Mouse (Mus musculus) retina, adult 2 months (tissue): ENCODE measurements around the gene Scgb1b27.
"Not testable (repeated sequence)": the region's sequence is repeated elsewhere in the genome, so short reads cannot be mapped to it uniquely, and the experiment has no call there.

Source experiments
- DNase-seq: peaks from one replicate; pipeline ENCODE4 v3.0.0-alpha.2; 2012; ENCODE audit warnings: low read depth, low spot score

The Scgb1b27 gene

DNA sequence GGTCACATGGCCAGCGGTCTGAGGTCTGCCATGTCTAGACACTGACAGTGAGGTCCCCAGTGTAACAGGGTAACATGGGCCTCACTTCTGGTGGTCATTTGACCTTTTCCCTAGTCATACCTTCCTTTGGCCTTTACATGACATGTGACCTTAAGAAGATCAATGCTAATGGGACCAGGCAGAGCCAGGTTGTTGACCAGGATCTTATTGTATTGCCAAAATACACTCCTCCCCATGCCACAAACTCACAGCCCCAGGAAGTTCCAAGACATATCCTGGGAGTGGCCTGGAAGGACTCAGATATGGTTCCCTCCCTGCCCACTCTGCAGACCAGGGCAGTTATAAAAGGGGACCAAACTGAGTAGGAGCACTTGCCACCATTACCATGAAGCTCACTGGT lies at the start of gene Scgb1b27:
Scgb1b27 (plus strand) TSS at position 301 of the 400 bp plus-strand sequence.
- not testable (repeated sequence) for DNase-seq

DNA sequence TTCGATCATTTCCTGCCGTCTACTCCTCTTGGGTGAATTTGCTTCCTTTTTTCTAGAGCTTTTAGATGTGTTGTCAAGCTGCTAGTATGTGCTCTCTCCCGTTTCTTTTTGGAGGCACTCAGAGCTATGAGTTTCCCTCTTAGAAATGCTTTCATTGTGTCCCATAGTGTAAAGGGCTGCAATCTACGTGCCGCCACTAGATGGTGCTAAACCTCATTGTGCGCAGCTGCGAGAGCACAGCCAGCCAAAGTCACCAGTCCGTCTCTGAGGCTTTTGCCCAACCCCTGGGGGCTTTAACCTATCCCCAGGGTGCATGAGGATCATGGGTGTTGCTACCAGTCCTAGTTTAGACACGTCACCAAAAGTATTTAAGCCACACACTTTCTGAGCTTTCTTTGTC lies 39.0 kb upstream of the Scgb1b27 start:
- DNase-seq: not testable (repeated sequence)

DNA sequence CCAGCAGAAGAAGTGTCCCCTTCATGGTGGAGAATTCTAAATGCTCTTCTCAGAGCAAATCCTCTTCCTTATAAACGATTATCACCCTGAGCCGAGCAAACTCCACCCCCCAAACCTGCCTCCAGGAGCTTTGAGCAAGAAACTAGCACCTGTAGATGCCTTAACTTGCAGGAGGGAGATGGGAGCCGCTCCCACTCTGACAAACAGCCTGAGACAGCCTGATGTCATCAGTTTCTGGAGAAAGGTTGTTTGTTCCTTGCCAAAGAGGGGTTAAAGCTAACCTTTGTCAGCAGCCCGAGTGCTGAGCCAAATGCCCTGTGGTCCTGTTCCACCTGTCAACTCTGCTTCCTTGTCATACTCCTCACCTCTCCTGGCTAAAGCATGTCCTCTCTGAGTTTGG lies 7.4 kb upstream of the Scgb1b27 start, which contains the start of gene Scgb2b27:
Scgb2b27 (minus strand) TSS at position 101 of the 400 bp plus-strand sequence.
- DNase-seq: no peak

DNA sequence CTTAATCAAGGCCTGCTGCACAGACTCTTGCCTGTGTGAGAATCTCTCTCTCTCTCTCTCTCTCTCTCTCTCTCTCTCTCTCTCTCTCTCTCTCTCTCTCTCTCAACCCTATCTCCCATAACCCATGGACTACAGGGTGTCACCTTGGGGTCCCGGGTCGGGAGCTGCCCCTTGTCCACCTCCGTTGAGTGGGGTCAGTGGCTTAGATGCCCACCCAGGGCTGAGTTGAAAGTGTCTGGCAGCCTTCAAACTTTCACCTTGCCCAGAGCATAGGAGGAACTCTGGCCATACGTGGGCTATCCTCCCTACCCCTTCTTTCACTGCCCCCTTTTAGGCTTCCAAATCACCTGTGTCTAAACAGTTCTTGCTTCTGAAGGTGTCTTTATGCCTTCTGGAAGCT lies 4.4 kb downstream of the Scgb1b27 start:
- DNase-seq: no peak

DNA sequence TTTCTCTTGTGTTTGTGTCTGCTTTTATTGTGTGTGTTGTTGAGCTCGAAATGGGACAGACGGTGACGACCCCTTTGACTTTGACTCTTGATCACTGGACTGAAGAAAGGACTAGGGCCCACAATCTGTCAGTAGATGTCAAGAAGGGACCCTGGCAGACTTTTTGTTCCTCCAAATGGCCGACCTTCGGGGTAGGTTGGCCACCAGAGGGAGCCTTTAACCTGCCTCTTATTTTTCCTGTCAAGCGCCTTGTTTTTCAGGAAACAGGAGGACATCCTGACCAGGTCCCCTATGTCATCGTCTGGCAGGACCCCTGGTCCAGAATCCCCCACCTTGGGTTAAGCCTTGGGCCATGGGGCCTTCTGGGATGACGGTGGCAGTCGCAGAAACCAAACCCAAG lies 5.9 kb downstream of the Scgb1b27 start:
- not testable (repeated sequence) for DNase-seq

DNA sequence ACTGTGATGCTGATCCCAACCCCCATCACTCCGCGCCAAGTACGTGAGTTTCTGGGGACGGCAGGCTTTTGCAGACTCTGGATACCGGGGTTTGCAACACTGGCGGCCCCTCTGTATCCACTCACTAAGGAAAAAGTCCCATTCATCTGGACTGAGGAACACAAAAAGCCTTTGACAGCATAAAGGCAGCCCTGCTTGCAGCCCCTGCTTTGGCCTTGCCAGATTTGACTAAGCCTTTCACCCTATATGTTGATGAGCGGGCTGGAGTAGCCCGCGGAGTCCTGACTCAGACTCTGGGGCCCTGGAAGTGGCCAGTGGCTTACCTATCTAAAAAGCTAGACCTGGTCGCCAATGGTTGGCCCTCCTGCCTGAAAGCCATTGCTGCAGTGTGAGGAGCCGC lies 8.7 kb downstream of the Scgb1b27 start:
- no peak for DNase-seq

DNA sequence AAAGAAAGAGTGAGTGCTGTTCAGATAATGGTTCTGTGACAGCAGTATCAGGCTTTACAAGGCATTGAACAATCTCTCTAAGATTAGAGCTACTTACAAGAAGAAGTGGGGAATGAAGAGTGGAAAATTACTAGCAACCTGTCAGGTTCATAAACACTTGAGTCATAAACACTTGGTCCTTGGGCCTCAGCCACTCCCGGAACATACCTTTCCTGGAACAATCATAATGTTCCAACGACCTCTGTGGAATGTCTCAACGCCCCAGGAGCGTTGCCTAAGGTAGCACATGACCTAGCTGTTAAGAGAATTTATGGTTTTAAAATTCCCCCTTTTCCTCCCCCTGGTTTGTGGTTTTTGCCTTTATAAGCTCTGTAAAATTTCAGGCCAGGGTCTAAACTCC lies 13.3 kb downstream of the Scgb1b27 start:
- not testable (repeated sequence) for DNase-seq

DNA sequence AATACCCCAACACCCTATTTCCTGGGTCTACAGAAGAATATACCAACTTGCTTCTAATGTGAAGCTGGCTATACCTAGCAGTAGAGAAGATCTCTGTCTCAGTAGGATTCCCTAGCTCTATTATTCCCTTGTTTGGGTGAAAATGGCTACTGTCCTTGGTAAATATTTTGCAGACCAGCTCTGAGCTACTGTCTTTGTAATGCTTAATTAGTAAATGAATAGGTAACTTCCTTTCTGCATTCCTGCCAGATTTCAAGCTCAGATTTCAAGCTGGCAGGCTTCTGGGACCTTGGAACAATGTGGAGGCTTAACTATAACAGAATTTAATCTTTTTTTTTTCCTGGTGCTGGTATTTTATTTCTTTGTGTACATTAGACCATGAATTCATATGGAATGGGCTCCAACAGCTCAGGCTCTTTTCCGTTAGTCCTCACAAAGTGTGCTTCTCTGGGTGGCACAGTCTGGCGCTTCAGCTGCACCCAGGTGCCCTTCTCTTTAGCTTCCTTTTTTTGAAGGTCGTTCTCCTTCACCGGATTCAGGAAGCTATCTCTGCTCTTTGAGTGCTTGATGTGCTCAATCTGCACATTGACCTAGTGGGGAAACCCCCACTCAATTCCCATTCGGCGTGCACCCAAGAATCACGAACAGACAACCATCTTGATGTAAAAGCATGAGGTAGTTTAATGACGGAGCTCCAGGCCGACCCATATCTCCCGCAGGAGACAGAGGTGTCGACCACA lies 15.0 kb downstream of the Scgb1b27 start:
- not testable (repeated sequence) for DNase-seq

DNA sequence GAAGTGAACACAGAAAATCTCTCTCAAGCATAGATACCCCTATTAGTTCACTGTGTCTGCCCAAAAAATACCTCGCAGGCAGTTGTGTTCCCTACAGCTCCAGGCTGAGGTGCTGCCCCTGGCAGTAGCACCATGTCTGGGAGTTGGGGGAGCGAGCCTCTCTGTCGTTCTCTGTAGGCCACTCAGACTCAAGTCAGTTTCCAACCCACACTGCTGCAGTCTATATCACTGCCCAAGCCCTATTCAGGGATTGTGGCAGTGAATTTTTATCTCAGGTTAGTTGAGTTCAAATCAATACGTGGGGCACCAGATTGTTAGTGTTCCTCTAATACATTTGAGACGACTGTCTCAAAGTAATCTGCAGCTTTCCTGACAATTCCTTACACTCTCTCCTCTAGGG lies 46.8 kb downstream of the Scgb1b27 start:
- DNase-seq: not testable (repeated sequence)
